Mouse (Mus musculus) megakaryocyte, embryonic 14.5 days (primary cell): Measurements from ENCODE around the gene Epha6. TPM values are rescaled to one million over a fixed set of nuclear protein-coding genes. Genes with fewer than 3 reads are reported as not detected.

ENCODE experiments used
- H3K27me3 ChIP-seq: replicated peaks from 2 replicates; pipeline ENCODE3; 2012; ENCODE audit warnings: inconsistent platforms
- H3K36me3 ChIP-seq: replicated peaks from 2 replicates; pipeline ENCODE3; 2012; ENCODE audit warnings: low read length, inconsistent platforms, mixed read lengths
- H3K4me1 ChIP-seq: 2 replicates; pipeline ENCODE4 v1.6.1; 2012; ENCODE audit warnings: inconsistent platforms
- H3K4me3 ChIP-seq: replicated peaks from 2 replicates; pipeline ENCODE3; 2012; ENCODE audit warnings: moderate library complexity, mild to moderate bottlenecking, inconsistent platforms
- H3K9me3 ChIP-seq: 2 replicates; pipeline ENCODE4 v1.6.1; 2012; ENCODE audit warnings: inconsistent platforms
- FLI1 ChIP-seq: IDR thresholded peaks from 2 replicates; pipeline ENCODE4 v1.6.1; 2012; ENCODE audit warnings: low read length, inconsistent platforms, mixed read lengths
- GATA1 ChIP-seq: IDR thresholded peaks from 3 replicates; pipeline ENCODE4 v1.6.1; 2012; ENCODE audit warnings: mixed read lengths, low read length, inconsistent platforms, borderline replicate concordance
- polyA plus RNA-seq: library from polyadenylated mRNA; stranded (reverse); fragments of >175 nt; gene quantifications from 2 replicates; pipeline ENCODE4 v1.2.3, GENCODE M21; 2012; ENCODE audit warnings: low replicate concordance; ENCODE audit not compliant: insufficient read depth

Gene Epha6
- polyA plus RNA-seq, 1 experiment, result not detected

- Histone ChIP-seq H3K27me3 (no peaks in the 10 kb centered on the region), H3K9me3 (no peaks in the 10 kb centered on the region), H3K4me3 (no peak overlapping the region), H3K36me3 (no peaks in the 10 kb centered on the region), H3K4me1 (peaks cover 13% of the 10 kb centered on the region)
- TF ChIP-seq GATA1, result no peak
- TF ChIP-seq FLI1, result no peak
These were observed 331.2 kb downstream of the Epha6 start for GRCm38 (mm10) chr16:60274109-60274508.

GRCm38 (mm10) chr16:60266367-60267351 lies 338.7 kb downstream of the Epha6 start:
- no peak overlapping the region for H3K4me3 ChIP-seq
- no peaks in the 10 kb centered on the region for H3K9me3 ChIP-seq
- peaks cover 18% of the 10 kb centered on the region; the same call in 1 of the 2 replicates for H3K4me1 ChIP-seq
- no peaks in the 10 kb centered on the region for H3K36me3 ChIP-seq
- TF ChIP-seq FLI1 (no peak), GATA1 (no peak)
- H3K27me3 ChIP-seq, result no peaks in the 10 kb centered on the region

- Histone ChIP-seq H3K9me3 (no peaks in the 10 kb centered on the region), H3K27me3 (no peaks in the 10 kb centered on the region), H3K4me1 (peaks cover 18% of the 10 kb centered on the region; the same call in 1 of the 2 replicates), H3K36me3 (no peaks in the 10 kb centered on the region), H3K4me3 (no peak overlapping the region)
- TF ChIP-seq GATA1, result no peak
These were observed 340.4 kb downstream of the Epha6 start for GRCm38 (mm10) chr16:60264719-60265508.

- H3K27me3 ChIP-seq, result no peaks in the 10 kb centered on the region
- no peaks in the 10 kb centered on the region for H3K36me3 ChIP-seq
- no peaks in the 10 kb centered on the region for H3K9me3 ChIP-seq
- H3K4me3 ChIP-seq, result no peak overlapping the region
- peaks cover 5% of the 10 kb centered on the region; the same call in 1 of the 2 replicates for H3K4me1 ChIP-seq
- no peak for TF ChIP-seq GATA1
- TF ChIP-seq FLI1, result no peak
These were observed 347.1 kb downstream of the Epha6 start for GRCm38 (mm10) chr16:60258151-60258635.

- H3K4me1 ChIP-seq, result peaks cover 5% of the 10 kb centered on the region; the same call in 1 of the 2 replicates
- no peaks in the 10 kb centered on the region for H3K27me3 ChIP-seq
- H3K9me3 ChIP-seq, result no peaks in the 10 kb centered on the region
- no peak overlapping the region for H3K4me3 ChIP-seq
- no peak for TF ChIP-seq FLI1
- no peak for TF ChIP-seq GATA1
- no peaks in the 10 kb centered on the region for H3K36me3 ChIP-seq
These were observed 347.7 kb downstream of the Epha6 start for GRCm38 (mm10) chr16:60257623-60258022.

GRCm38 (mm10) chr16:60257044-60257443 lies 348.3 kb downstream of the Epha6 start:
- Histone ChIP-seq H3K4me1 (peaks cover 2% of the 10 kb centered on the region; the same call in 1 of the 2 replicates), H3K9me3 (no peaks in the 10 kb centered on the region), H3K36me3 (no peaks in the 10 kb centered on the region), H3K4me3 (no peak overlapping the region), H3K27me3 (no peaks in the 10 kb centered on the region)
- TF ChIP-seq GATA1 (no peak), FLI1 (no peak)

DNA sequence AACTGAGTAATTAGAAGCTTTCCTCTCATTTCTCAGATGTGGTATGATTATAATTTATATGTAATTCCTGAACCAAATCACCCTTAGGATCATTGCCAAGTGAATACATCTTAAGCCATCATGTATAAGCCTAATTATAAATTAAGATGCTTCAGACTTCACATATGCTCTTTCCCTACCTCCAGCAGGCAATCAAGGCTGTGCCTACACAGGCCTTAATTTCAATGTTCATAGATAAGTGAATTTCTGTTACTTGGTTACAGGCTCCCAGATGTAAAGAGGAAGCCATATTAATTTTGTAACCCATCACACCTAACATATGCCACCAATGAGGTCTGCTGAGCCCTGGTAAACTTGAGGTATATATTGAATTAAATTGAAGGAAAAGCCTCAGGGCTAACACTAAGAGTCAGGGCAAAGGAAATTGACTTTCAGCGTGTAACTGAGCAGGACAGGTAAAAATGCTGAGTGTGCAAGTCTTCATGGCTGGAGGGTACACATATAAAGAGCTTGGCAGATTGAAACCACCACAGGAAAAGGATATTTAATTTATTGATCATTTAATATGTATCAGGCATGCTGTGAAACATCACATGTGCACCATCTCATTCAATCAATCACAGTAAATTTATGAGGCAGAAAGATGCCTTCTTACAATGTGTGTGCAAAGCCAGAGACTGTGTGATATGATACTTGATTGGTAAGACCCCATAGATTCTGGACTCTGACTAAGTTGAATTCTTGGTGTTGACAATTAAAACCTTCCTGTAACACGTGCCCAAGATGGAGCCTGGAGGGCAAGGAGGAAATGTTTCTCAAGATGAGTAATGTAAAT lies 365.8 kb downstream of the Epha6 start:
- H3K9me3 ChIP-seq, result no peaks in the 10 kb centered on the region
- TF ChIP-seq GATA1 (no peak), FLI1 (no peak)
- no peaks in the 10 kb centered on the region for H3K27me3 ChIP-seq
- H3K4me1 ChIP-seq, result no peaks in the 10 kb centered on the region; the same call in 1 of the 2 replicates
- no peak overlapping the region for H3K4me3 ChIP-seq
- no peaks in the 10 kb centered on the region for H3K36me3 ChIP-seq

- no peaks in the 10 kb centered on the region; the same call in 1 of the 2 replicates for H3K4me1 ChIP-seq
- no peak for TF ChIP-seq FLI1
- no peak for TF ChIP-seq GATA1
These were observed 371.2 kb downstream of the Epha6 start for GRCm38 (mm10) chr16:60233985-60234766.

More at GRCm38 (mm10) chr16:60233985-60234766, 371.2 kb downstream of the Epha6 start:
- H3K36me3 ChIP-seq, result no peaks in the 10 kb centered on the region
- no peaks in the 10 kb centered on the region for H3K9me3 ChIP-seq
- no peaks in the 10 kb centered on the region for H3K27me3 ChIP-seq
- no peak overlapping the region for H3K4me3 ChIP-seq
